Mouse (Mus musculus) G1E (cell line): ENCODE measurements around the gene Ldb3.

Experiments
- CTCF ChIP-seq: IDR thresholded peaks from 2 replicates; pipeline ENCODE4 v1.5.1; 2012; ENCODE audit warnings: low read depth, low read length, inconsistent platforms, mixed read lengths
- GATA1 ChIP-seq: IDR thresholded peaks from 2 replicates; pipeline ENCODE4 v1.6.1; 2012; ENCODE audit warnings: borderline replicate concordance, low read length, inconsistent platforms, mixed read lengths

GRCm38 (mm10) chr14:34599941-34600340 lies 11.5 kb upstream of the Ldb3 start, which contains the start of gene Opn4:
- TF ChIP-seq CTCF (no peak), GATA1 (no peak)
